Mouse (Mus musculus): Measurements from ENCODE around the gene Gm29644.
"Not testable (repeated sequence)": the region's sequence is repeated elsewhere in the genome, so short reads cannot be mapped to it uniquely, and the experiment has no call there.

Gene Gm29644

DNA sequence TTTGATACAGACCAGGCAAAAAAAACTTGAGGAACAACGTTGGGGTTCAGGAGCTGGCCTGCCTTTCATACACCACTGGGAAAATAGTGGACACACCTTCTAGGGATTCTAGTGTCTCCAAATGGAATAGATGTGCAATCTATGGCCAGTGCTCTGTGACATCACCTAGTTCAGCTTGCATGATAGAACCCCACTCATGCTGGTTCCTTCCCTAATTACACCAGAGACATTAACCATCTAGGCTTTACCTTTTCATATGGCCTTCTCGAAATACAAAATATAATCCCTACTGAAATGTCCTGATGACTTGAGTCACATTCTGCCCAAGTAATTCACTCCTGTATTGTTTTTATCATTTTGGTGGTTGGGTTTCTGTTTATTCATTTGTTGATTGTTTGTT lies at the start of gene Gm29644, which contains the start of gene Gm29423:
TSS of gene Gm29644 (minus strand) at position 157 of the 400 bp plus-strand sequence.
TSS of gene Gm29423 (minus strand) at position 101 of the 400 bp plus-strand sequence.
- DNase-seq (ENCODE audit: low spot score in 2 of 2), result not testable (repeated sequence)

DNA sequence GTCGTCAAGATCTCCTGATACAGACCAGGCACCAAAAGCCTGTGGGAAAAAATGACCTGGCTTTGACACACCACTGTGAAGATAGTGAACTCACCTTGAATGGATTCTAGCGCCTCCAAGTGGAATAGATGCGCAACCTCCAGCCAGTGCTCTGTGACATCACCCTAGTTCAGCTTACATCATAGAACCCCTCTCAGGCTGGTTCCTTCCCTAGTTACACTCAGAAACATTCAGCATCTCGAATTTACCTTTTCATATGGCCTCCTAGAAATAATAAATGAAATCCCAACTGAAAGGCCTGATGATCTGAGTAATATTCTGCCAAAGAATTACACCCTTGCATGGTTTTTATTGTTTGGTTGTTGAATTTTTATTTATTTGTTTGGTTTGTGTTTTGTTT lies 29.6 kb downstream of the Gm29644 start, which contains the start of gene Gm21118:
TSS of gene Gm21118 (minus strand) at position 101 of the 400 bp plus-strand sequence.
- not testable (repeated sequence) for DNase-seq (ENCODE audit: low spot score in 2 of 2)

All from right cerebral cortex, postnatal 36 days (tissue).